Mouse (Mus musculus) erythroblast, embryonic 14.5 days (primary cell): ENCODE results near the gene Atl1.

Experiments
- GATA1 ChIP-seq: IDR thresholded peaks from 2 replicates; pipeline ENCODE4 v1.6.1; 2012; ENCODE audit warnings: low read length, inconsistent platforms, mixed read lengths
- TAL1 ChIP-seq: IDR thresholded peaks from 3 replicates; pipeline ENCODE4 v1.6.1; 2012; ENCODE audit warnings: low read length, inconsistent platforms, mixed read lengths

- TF ChIP-seq GATA1 = no peak
- no peak for TF ChIP-seq TAL1
Observed at GRCm38 (mm10) chr12:69852288-69852687, 40.1 kb upstream of the Atl1 start.
